Mouse (Mus musculus): ENCODE measurements around the gene Supt3. TPM values are rescaled to one million over a fixed set of nuclear protein-coding genes. Genes with fewer than 3 reads are reported as not detected.

Gene Supt3
- total and polyA plus RNA-seq, 2 experiments: 2.3 to 4.9 TPM

DNA sequence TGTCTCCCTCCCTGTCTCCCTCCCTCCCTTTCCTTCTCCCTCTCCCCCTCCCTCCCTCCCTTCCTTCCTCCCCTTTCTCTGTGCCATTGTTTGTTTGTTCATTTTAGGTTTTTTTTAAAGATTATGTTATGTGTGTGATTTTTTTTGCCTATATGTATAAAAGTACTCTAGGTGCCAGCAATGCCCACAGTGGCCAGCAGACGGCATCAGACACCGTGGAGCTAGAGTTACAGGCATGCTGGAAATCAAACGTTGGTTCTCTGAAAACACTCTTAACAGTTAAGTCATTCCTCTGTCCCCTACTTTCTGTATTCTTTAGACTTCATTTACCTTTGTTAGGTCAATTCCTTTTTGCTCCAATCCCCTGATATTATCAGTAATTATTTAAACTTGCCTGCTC is 33.2 kb upstream of the Supt3 start:
- Histone ChIP-seq H3K9ac (ENCODE audit: low read depth, low read length) (no peak overlapping the region), H3K79me2 (ENCODE audit: control insufficient read depth, insufficient read depth, low read length) (no peaks in the 10 kb centered on the region), H3K4me1 (ENCODE audit: control insufficient read depth, insufficient read depth, low read length) (no peaks in the 10 kb centered on the region), H3K4me3 (ENCODE audit: insufficient read depth, low read depth, low read length) (no peak overlapping the region), H3K36me3 (ENCODE audit: control insufficient read depth, insufficient read depth, low read length) (no peaks in the 10 kb centered on the region), H3K27ac (replicated peaks; ENCODE audit: insufficient read depth, low read depth, low read length) (no peak overlapping the region), H3K27me3 (ENCODE audit: control insufficient read depth, insufficient read depth, low read length) (no peaks in the 10 kb centered on the region)
- 48% methylated on average over 3 of the region's 3 CpGs for WGBS
- TF ChIP-seq CTCF (IDR thresholded peaks at IDR 0.05; ENCODE audit: low read depth, low read length) (peak; percentile 72), POLR2A (IDR thresholded peaks at IDR 0.05; ENCODE audit: extremely low read depth, insufficient read depth, low read length) (no peak)
- DNase-seq (ENCODE audit: extremely low read depth, low read depth, low spot score): no peak

DNA sequence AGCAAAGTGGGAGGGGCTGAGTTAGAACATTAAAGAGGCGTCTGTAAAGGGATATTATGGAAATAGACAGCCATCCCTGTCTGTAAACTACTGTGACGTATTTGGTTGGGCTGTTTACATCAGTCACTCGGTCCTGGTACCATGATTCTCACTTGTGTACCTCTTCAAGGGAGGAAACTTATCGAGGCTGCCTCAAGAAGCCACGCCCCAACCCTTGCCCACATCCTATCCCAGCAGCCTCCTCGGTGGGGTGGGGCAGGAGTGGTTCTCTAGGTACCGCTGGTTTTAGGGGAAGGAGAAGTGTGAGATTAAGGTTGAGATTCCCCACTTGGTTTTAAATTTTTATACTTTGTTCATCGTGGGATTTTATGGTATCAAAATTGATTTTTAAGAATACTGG is 31.6 kb upstream of the Supt3 start:
- DNase-seq (ENCODE audit: extremely low read depth, low read depth, low spot score): no peak
- H3K4me3 ChIP-seq (ENCODE audit: insufficient read depth, low read depth, low read length): no peak overlapping the region
- H3K27me3 ChIP-seq (ENCODE audit: control insufficient read depth, insufficient read depth, low read length): no peaks in the 10 kb centered on the region
- TF ChIP-seq POLR2A (IDR thresholded peaks at IDR 0.05; ENCODE audit: extremely low read depth, insufficient read depth, low read length) (no peak), CTCF (IDR thresholded peaks at IDR 0.05; ENCODE audit: low read depth, low read length) (no peak)
- no peaks in the 10 kb centered on the region for H3K36me3 ChIP-seq (ENCODE audit: control insufficient read depth, insufficient read depth, low read length)
- H3K9ac ChIP-seq (ENCODE audit: low read depth, low read length): no peak overlapping the region
- no peak overlapping the region for H3K27ac ChIP-seq (replicated peaks; ENCODE audit: insufficient read depth, low read depth, low read length)
- WGBS: 85% methylated on average over 8 of the region's 8 CpGs
- H3K79me2 ChIP-seq (ENCODE audit: control insufficient read depth, insufficient read depth, low read length): no peaks in the 10 kb centered on the region
- H3K4me1 ChIP-seq (ENCODE audit: control insufficient read depth, insufficient read depth, low read length): no peaks in the 10 kb centered on the region

DNA sequence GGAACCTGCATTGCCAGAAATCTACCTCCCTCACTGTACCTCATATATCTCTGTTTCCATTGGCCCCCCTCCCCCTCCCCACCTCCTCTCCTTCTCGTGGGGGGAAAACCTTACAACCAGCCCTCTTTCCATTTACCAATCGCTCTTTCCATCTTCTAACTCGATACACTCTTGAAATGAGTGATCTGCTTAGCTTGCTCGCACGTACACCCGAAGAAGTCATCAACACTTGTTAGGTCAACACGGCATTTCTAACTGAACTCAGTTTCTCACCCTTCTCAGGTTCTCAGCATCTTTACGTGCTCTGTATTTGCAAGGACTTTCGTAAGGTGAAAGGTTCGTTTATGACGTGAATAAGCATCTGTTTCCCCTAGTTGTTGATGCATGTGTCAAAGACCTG is 10.6 kb upstream of the Supt3 start:
- Histone ChIP-seq H3K27me3 (ENCODE audit: control insufficient read depth, insufficient read depth, low read length) (no peaks in the 10 kb centered on the region), H3K27ac (replicated peaks; ENCODE audit: insufficient read depth, low read depth, low read length) (no peak overlapping the region), H3K9ac (ENCODE audit: low read depth, low read length) (no peak overlapping the region), H3K79me2 (ENCODE audit: control insufficient read depth, insufficient read depth, low read length) (no peaks in the 10 kb centered on the region), H3K36me3 (ENCODE audit: control insufficient read depth, insufficient read depth, low read length) (no peaks in the 10 kb centered on the region), H3K4me1 (ENCODE audit: control insufficient read depth, insufficient read depth, low read length) (no peaks in the 10 kb centered on the region), H3K4me3 (ENCODE audit: insufficient read depth, low read depth, low read length) (no peak overlapping the region)
- no peak for DNase-seq (ENCODE audit: extremely low read depth, low read depth, low spot score)
- 79% methylated on average over 11 of the region's 11 CpGs for WGBS
- TF ChIP-seq CTCF (IDR thresholded peaks at IDR 0.05; ENCODE audit: low read depth, low read length) (no peak), POLR2A (IDR thresholded peaks at IDR 0.05; ENCODE audit: extremely low read depth, insufficient read depth, low read length) (no peak)

DNA sequence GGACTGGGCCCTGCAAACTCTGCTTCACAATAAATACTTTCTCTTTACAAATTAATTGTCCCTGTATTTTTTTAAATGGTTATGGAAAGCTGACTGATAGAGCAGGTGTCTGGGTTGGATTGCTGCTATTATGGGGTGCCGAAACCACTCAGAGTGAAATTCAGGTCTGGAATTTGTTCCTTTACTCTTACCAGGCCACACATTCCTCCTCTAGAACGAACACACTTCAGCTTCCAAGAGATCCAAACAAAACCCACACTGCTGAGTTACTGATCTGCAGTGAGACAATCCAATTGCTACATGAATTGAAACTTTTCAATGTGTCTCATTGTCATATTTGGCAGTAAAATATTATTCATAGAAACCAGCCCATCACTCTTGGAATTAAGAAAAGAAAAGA is 10.0 kb upstream of the Supt3 start:
- Histone ChIP-seq H3K4me3 (ENCODE audit: insufficient read depth, low read depth, low read length) (no peak overlapping the region), H3K36me3 (ENCODE audit: control insufficient read depth, insufficient read depth, low read length) (no peaks in the 10 kb centered on the region), H3K27me3 (ENCODE audit: control insufficient read depth, insufficient read depth, low read length) (no peaks in the 10 kb centered on the region), H3K79me2 (ENCODE audit: control insufficient read depth, insufficient read depth, low read length) (no peaks in the 10 kb centered on the region), H3K27ac (replicated peaks; ENCODE audit: insufficient read depth, low read depth, low read length) (no peak overlapping the region), H3K4me1 (ENCODE audit: control insufficient read depth, insufficient read depth, low read length) (no peaks in the 10 kb centered on the region), H3K9ac (ENCODE audit: low read depth, low read length) (no peak overlapping the region)
- TF ChIP-seq POLR2A (IDR thresholded peaks at IDR 0.05; ENCODE audit: extremely low read depth, insufficient read depth, low read length) (no peak), CTCF (IDR thresholded peaks at IDR 0.05; ENCODE audit: low read depth, low read length) (no peak)
- DNase-seq (ENCODE audit: extremely low read depth, low read depth, low spot score): no peak
- WGBS: 62% methylated on average over 2 of the region's 2 CpGs

DNA sequence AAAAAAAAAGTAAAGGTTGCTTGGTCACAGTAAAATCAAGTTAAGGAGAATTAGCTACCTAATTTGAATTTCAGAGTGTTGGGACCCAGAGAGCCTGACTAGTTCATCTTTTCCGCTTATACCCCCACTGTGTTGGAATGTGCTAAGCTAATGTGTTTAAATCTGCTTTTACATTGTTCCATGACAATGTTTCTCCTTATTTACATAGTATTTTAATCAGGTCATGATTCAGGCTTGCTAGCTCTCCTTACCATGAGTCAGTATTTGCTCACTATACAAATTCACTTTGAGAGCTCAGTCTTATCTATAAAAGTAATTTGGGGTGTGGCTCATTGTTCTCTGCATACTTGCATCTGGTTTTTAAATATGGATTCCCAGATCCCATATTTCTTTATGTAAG is 9.6 kb upstream of the Supt3 start:
- H3K79me2 ChIP-seq (ENCODE audit: control insufficient read depth, insufficient read depth, low read length): no peaks in the 10 kb centered on the region
- H3K9ac ChIP-seq (ENCODE audit: low read depth, low read length): no peak overlapping the region
- H3K27ac ChIP-seq (replicated peaks; ENCODE audit: insufficient read depth, low read depth, low read length): no peak overlapping the region
- no peaks in the 10 kb centered on the region for H3K4me1 ChIP-seq (ENCODE audit: control insufficient read depth, insufficient read depth, low read length)
- H3K4me3 ChIP-seq (ENCODE audit: insufficient read depth, low read depth, low read length): no peak overlapping the region
- 91% methylated on average over 1 of the region's 1 CpGs for WGBS
- TF ChIP-seq POLR2A (IDR thresholded peaks at IDR 0.05; ENCODE audit: extremely low read depth, insufficient read depth, low read length): no peak
- no peak for TF ChIP-seq CTCF (IDR thresholded peaks at IDR 0.05; ENCODE audit: low read depth, low read length)
- DNase-seq (ENCODE audit: extremely low read depth, low read depth, low spot score): no peak
- H3K27me3 ChIP-seq (ENCODE audit: control insufficient read depth, insufficient read depth, low read length): no peaks in the 10 kb centered on the region
- no peaks in the 10 kb centered on the region for H3K36me3 ChIP-seq (ENCODE audit: control insufficient read depth, insufficient read depth, low read length)

DNA sequence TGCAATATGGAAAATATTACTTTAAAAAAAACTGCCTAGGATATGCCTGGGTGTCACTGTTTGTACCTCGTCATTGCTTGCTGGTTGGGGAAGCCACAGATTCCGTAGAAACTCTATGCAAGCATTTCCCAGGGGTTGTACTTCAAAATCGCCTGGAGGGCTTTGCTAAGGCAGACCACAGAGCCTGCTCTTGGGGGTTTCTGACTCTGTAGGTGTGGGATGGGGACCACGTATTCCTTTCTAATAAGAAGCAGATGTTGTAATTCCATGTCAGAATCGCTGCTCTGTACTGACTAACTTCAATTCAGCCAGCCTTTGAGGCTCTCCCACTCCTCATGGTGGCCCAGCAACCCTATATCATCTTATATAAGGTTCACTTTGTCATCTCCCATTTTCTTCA is 8.4 kb upstream of the Supt3 start:
- H3K36me3 ChIP-seq (ENCODE audit: control insufficient read depth, insufficient read depth, low read length): no peaks in the 10 kb centered on the region
- WGBS: 73% methylated on average over 5 of the region's 5 CpGs
- H3K4me3 ChIP-seq (ENCODE audit: insufficient read depth, low read depth, low read length): no peak overlapping the region
- no peaks in the 10 kb centered on the region for H3K27me3 ChIP-seq (ENCODE audit: control insufficient read depth, insufficient read depth, low read length)
- no peak overlapping the region for H3K9ac ChIP-seq (ENCODE audit: low read depth, low read length)
- no peaks in the 10 kb centered on the region for H3K79me2 ChIP-seq (ENCODE audit: control insufficient read depth, insufficient read depth, low read length)
- no peak overlapping the region for H3K27ac ChIP-seq (replicated peaks; ENCODE audit: insufficient read depth, low read depth, low read length)
- H3K4me1 ChIP-seq (ENCODE audit: control insufficient read depth, insufficient read depth, low read length): no peaks in the 10 kb centered on the region
- no peak for TF ChIP-seq POLR2A (IDR thresholded peaks at IDR 0.05; ENCODE audit: extremely low read depth, insufficient read depth, low read length)
- TF ChIP-seq CTCF (IDR thresholded peaks at IDR 0.05; ENCODE audit: low read depth, low read length): no peak
- DNase-seq (ENCODE audit: extremely low read depth, low read depth, low spot score): no peak
